Comparison of ENCODE assay signal across 14 mouse cellular contexts in the genomic region with DNA sequence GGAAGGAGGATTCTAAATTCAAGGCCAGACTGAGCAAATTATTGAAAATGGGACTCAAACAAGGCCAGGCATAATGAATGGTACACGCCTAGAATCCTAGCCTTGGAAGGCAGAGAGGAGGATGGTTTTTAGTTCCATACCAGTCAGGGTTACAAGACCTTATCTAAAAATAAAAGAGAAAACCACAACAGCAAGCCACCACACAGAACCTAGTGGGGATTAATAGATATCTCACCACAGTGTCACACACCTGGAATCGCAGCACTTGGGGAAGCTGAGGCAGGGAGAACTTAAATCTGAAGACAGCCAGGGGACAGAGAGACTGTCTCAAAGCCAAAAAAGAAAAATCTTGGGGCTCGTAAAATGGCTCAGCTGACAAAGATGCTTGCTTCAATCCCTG. TPM values are rescaled to one million over a fixed set of nuclear protein-coding genes. Genes with fewer than 3 reads are reported as not detected.
DNase-seq lines count a peak whose midpoint lies in the region; ATAC-seq and TF ChIP-seq lines count a peak whose summit lies in the region.
"Had no signal": no experiment of that assay in that cellular context is flagged by ENCODE, and none has a peak within 500 bp of the region (broad histone marks: within the 10 kb centered on the region; RNA-seq: fewer than 3 reads in every experiment).

No protein-coding gene starts in this region.

- H3K9ac ChIP-seq in forebrain, embryonic 15.5 days (replicated peaks), result 0 out of 2 replicates have a peak overlapping the region, but pooled peaks have one; percentile 98
- H3K9ac ChIP-seq in forebrain, postnatal 0 days, result no peak overlapping the region
- H3K9ac ChIP-seq in liver, embryonic 12.5 days, result no peak overlapping the region
- no peak overlapping the region for H3K9ac ChIP-seq in liver, postnatal 0 days (replicated peaks)
- H3K9ac ChIP-seq in CH12.LX (ENCODE audit: insufficient read depth, low read depth), result peak overlapping the region; percentile 90; the same call in 1 of the 2 replicates
- H3K9ac ChIP-seq in liver, embryonic 14.5 days (replicated peaks), result no peak overlapping the region

- WGBS in forebrain, embryonic 15.5 days, result 93% methylated on average over 3 of the region's 3 CpGs
- WGBS in forebrain, postnatal 0 days, result 89% methylated on average over 3 of the region's 3 CpGs
- 29% methylated on average over 3 of the region's 3 CpGs for WGBS in liver, embryonic 12.5 days (ENCODE audit: insufficient replicate concordance)
- WGBS in liver, postnatal 0 days (ENCODE audit: insufficient replicate concordance), result 40% methylated on average over 3 of the region's 3 CpGs
- 26% methylated on average over 3 of the region's 3 CpGs for whole genome bisulfite sequencing in liver, embryonic 14.5 days (ENCODE audit: insufficient replicate concordance)

- no peak for TF ChIP-seq EP300 in liver, postnatal 0 days (IDR thresholded peaks at IDR 0.05; ENCODE audit: low read depth)
- TF ChIP-seq EP300 in CH12.LX (IDR thresholded peaks at IDR 0.05; ENCODE audit: low read length), result no peak
- TF ChIP-seq EP300 in liver, embryonic 14.5 days (IDR thresholded peaks at IDR 0.05; ENCODE audit: low read depth), result no peak

- H3K9me3 ChIP-seq in forebrain, embryonic 15.5 days, result no peaks in the 10 kb centered on the region
- H3K9me3 ChIP-seq in forebrain, postnatal 0 days (ENCODE audit: low read length), result no peaks in the 10 kb centered on the region
- no peaks in the 10 kb centered on the region for H3K9me3 ChIP-seq in liver, embryonic 12.5 days (replicated peaks)
- no peaks in the 10 kb centered on the region for H3K9me3 ChIP-seq in liver, postnatal 0 days (ENCODE audit: low read length)
- H3K9me3 ChIP-seq in CH12.LX (replicated peaks; ENCODE audit: low read length), result no peaks in the 10 kb centered on the region
- H3K9me3 ChIP-seq in liver, embryonic 14.5 days (ENCODE audit: control insufficient read depth, low read length), result no peaks in the 10 kb centered on the region

- H3K27me3 ChIP-seq in forebrain, embryonic 15.5 days, result no peaks in the 10 kb centered on the region
- H3K27me3 ChIP-seq in forebrain, postnatal 0 days (ENCODE audit: insufficient read depth, low read length), result no peaks in the 10 kb centered on the region
- H3K27me3 ChIP-seq in liver, embryonic 12.5 days (replicated peaks), result no peaks in the 10 kb centered on the region
- no peaks in the 10 kb centered on the region for H3K27me3 ChIP-seq in liver, postnatal 0 days (ENCODE audit: insufficient read depth, low read length)
- no peaks in the 10 kb centered on the region for H3K27me3 ChIP-seq in CH12.LX (replicated peaks)
- no peaks in the 10 kb centered on the region for H3K27me3 ChIP-seq in liver, embryonic 14.5 days (ENCODE audit: control insufficient read depth, insufficient read depth, low read length)

- no peak for TF ChIP-seq CTCF in forebrain, postnatal 0 days (IDR thresholded peaks at IDR 0.05; ENCODE audit: low read depth)
- no peak for TF ChIP-seq CTCF in liver, postnatal 0 days (IDR thresholded peaks at IDR 0.05; ENCODE audit: low read depth)
- no peak for TF ChIP-seq CTCF in CH12.LX (conservative IDR thresholded peaks at IDR 0.05 in 1 of 2, IDR thresholded peaks at IDR 0.05 in 1 of 2; ENCODE audit: low read depth in 2 of 2, low read length in 2 of 2)
- no peak for TF ChIP-seq CTCF in liver, embryonic 14.5 days (IDR thresholded peaks at IDR 0.05; ENCODE audit: low read depth)

- in situ Hi-C loops in CH12.LX (cut with MboI; ENCODE audit: low pct_ligation_motif_present, low pct_unique_long_range_greater_than_20kb, low sequenced_read_pairs), result no loop called here

- no peak for DNase-seq in forebrain, postnatal 0 days
- no peak for DNase-seq in liver, postnatal 0 days
- no peak for DNase-seq in CH12.LX (ENCODE audit: extremely low read depth)
- no peak for DNase-seq in liver, embryonic 14.5 days (ENCODE audit: low read depth in 3 of 3, low spot score in 3 of 3)
- no peak for DNase-seq in spleen, postnatal 4 days (ENCODE audit: low spot score in 2 of 2)
- no peak for DNase-seq in thymus, postnatal 36 days
- DNase-seq: cerebellum, adult 9-10 months; kidney, adult 11 months; kidney, postnatal 14 days; left cerebral cortex, postnatal 4 days; lung, postnatal 36 days; thymus, adult 2 months had no signal

- no peak overlapping the region for H3K27ac ChIP-seq in forebrain, embryonic 15.5 days (replicated peaks)
- no peak overlapping the region for H3K27ac ChIP-seq in forebrain, postnatal 0 days (ENCODE audit: low read depth, low read length)
- no peak overlapping the region for H3K27ac ChIP-seq in liver, embryonic 12.5 days
- H3K27ac ChIP-seq in liver, postnatal 0 days (ENCODE audit: low read depth), result no peak overlapping the region
- H3K27ac ChIP-seq in CH12.LX (ENCODE audit: insufficient read depth, low read depth), result no peak overlapping the region
- no peak overlapping the region for H3K27ac ChIP-seq in liver, embryonic 14.5 days

- TF ChIP-seq POLR2A in CH12.LX (IDR thresholded peaks at IDR 0.05; ENCODE audit: low read depth, low read length), result no peak

- 0 out of 2 replicates have a peak overlapping the region, but pooled peaks have one; percentile 71 for H3K4me2 ChIP-seq in forebrain, embryonic 15.5 days (replicated peaks)
- no peak overlapping the region for H3K4me2 ChIP-seq in forebrain, postnatal 0 days (ENCODE audit: low read depth)
- peak overlapping the region; percentile 82; the same call in 1 of the 2 replicates for H3K4me2 ChIP-seq in liver, embryonic 12.5 days
- H3K4me2 ChIP-seq in liver, postnatal 0 days (ENCODE audit: low read depth, low read length), result no peak overlapping the region
- peak overlapping the region; percentile 97; the same call in 1 of the 2 replicates for H3K4me2 ChIP-seq in CH12.LX (ENCODE audit: insufficient read depth, low read depth, poor library complexity, severe bottlenecking)
- peak overlapping the region; percentile 86; the same call in 1 of the 2 replicates for H3K4me2 ChIP-seq in liver, embryonic 14.5 days (ENCODE audit: low read depth)

- no peak overlapping the region for H3K4me3 ChIP-seq in forebrain, embryonic 15.5 days
- H3K4me3 ChIP-seq in forebrain, postnatal 0 days (ENCODE audit: low read depth, low read length), result no peak overlapping the region
- H3K4me3 ChIP-seq in liver, embryonic 12.5 days, result no peak overlapping the region
- no peak overlapping the region for H3K4me3 ChIP-seq in liver, postnatal 0 days (ENCODE audit: low read depth, low read length)
- no peak overlapping the region for H3K4me3 ChIP-seq in CH12.LX (replicated peaks in 1 of 3; ENCODE audit: low read depth in 2 of 3, low read length in 2 of 3, poor library complexity in 1 of 3)
- H3K4me3 ChIP-seq in liver, embryonic 14.5 days (ENCODE audit: insufficient read depth in 1 of 2, low read depth in 2 of 2, low read length in 2 of 2), result no peak overlapping the region

- peaks cover 14% of the 10 kb centered on the region; the same call in 1 of the 2 replicates for H3K79me2 ChIP-seq in CH12.LX (replicated peaks; ENCODE audit: control insufficient read depth, extremely low read depth, insufficient read depth, poor library complexity, severe bottlenecking)

- dilution Hi-C loops in CH12.LX (cut with MboI; ENCODE audit: extremely low pct_ligation_motif_present, extremely low pct_unique_long_range_greater_than_20kb, low sequenced_read_pairs), result no loop called here

- TF ChIP-seq RAD21 in CH12.LX (IDR thresholded peaks at IDR 0.05; ENCODE audit: low read depth, low read length), result no peak

- ATAC-seq in forebrain, embryonic 15.5 days (replicated peaks), result no peak
- no peak for ATAC-seq in forebrain, postnatal 0 days
- ATAC-seq in liver, embryonic 12.5 days, result no peak
- no peak for ATAC-seq in liver, postnatal 0 days
- no peak for ATAC-seq in liver, embryonic 14.5 days (ENCODE audit: insufficient read depth)

- peaks cover 22% of the 10 kb centered on the region for H3K4me1 ChIP-seq in forebrain, embryonic 15.5 days
- 0 out of 2 replicates have a peak, but pooled peaks cover 7% of the 10 kb centered on the region for H3K4me1 ChIP-seq in forebrain, postnatal 0 days (ENCODE audit: insufficient read depth)
- H3K4me1 ChIP-seq in liver, embryonic 12.5 days, result peaks cover 36% of the 10 kb centered on the region
- peaks cover 19% of the 10 kb centered on the region; the same call in 1 of the 2 replicates for H3K4me1 ChIP-seq in liver, postnatal 0 days (ENCODE audit: insufficient read depth)
- H3K4me1 ChIP-seq in CH12.LX (ENCODE audit: control insufficient read depth in 1 of 2, insufficient read depth in 2 of 2), result peaks cover 0 to 21% of the 10 kb centered on the region in 2 experiments; a peak in 2 of 4 replicates
- H3K4me1 ChIP-seq in liver, embryonic 14.5 days (replicated peaks; ENCODE audit: control insufficient read depth in 2 of 2, insufficient read depth in 2 of 2, low read length in 1 of 2), result peaks cover 3 to 15% of the 10 kb centered on the region in 2 experiments

- H3K36me3 ChIP-seq in forebrain, embryonic 15.5 days, result peaks cover 27% of the 10 kb centered on the region
- peaks cover 23% of the 10 kb centered on the region for H3K36me3 ChIP-seq in forebrain, postnatal 0 days (ENCODE audit: insufficient read depth)
- peaks cover 31% of the 10 kb centered on the region for H3K36me3 ChIP-seq in liver, embryonic 12.5 days
- peaks cover 17% of the 10 kb centered on the region for H3K36me3 ChIP-seq in liver, postnatal 0 days (replicated peaks; ENCODE audit: insufficient read depth, low read length)
- H3K36me3 ChIP-seq in CH12.LX (replicated peaks in 1 of 2; ENCODE audit: control insufficient read depth in 1 of 2, insufficient read depth in 1 of 2, low read length in 1 of 2), result peaks cover 17 to 35% of the 10 kb centered on the region in 2 experiments
- peaks cover 4% of the 10 kb centered on the region for H3K36me3 ChIP-seq in liver, embryonic 14.5 days (replicated peaks; ENCODE audit: control insufficient read depth, insufficient read depth, low read depth)

RNA-seq across cellular contexts. Expression of gene Commd7, which starts 1.6 kb away (rescaled TPM):
- 98.7 and 104 TPM in 2 replicates for polyA plus RNA-seq in forebrain, embryonic 15.5 days (2015; fragmentation: Nextera tagmentation; extraction: Ambion mirVana)
- 39.2 and 46.4 TPM in 2 replicates for total RNA-seq in forebrain, postnatal 0 days (2014; rRNA removed)
- 105 and 116 TPM in 2 replicates for polyA plus RNA-seq in forebrain, postnatal 0 days (2015; fragmentation: Nextera tagmentation; extraction: Ambion mirVana)
- 44.0 and 45.7 TPM in 2 replicates for polyA plus RNA-seq in liver, embryonic 12.5 days (2016; fragmentation: Nextera tagmentation; extraction: Ambion mirVana)
- polyA plus RNA-seq in liver, postnatal 0 days (2015; fragmentation: Nextera tagmentation; extraction: Ambion mirVana), result 31.2 and 32.9 TPM in 2 replicates
- total RNA-seq in CH12.LX (2012; rRNA removed), result 18.9 and 22.2 TPM in 2 replicates
- 28.4 and 29.1 TPM in 2 replicates for total RNA-seq in CH12.LX (2014; rRNA removed)
- polyA plus RNA-seq in CH12.LX (2012; ENCODE audit: insufficient read length, low read depth), result 34.7 and 35.2 TPM in 2 replicates
- polyA plus RNA-seq in liver, embryonic 14.5 days (2012; rRNA removed), result 5.4 and 9.5 TPM in 2 replicates
- polyA plus RNA-seq in liver, embryonic 14.5 days (2014; fragmentation: Nextera tagmentation; extraction: Ambion mirVana), result 24.9 and 25.4 TPM in 2 replicates

RNA-seq across cellular contexts. Expression of gene Dnmt3b, which starts 18.3 kb away (rescaled TPM):
- polyA plus RNA-seq in forebrain, embryonic 15.5 days (2015; fragmentation: Nextera tagmentation; extraction: Ambion mirVana), result 3.7 and 3.9 TPM in 2 replicates
- total RNA-seq in forebrain, postnatal 0 days (2014; rRNA removed), result 1.9 and 3.9 TPM in 2 replicates
- 1.3 and 1.9 TPM in 2 replicates for polyA plus RNA-seq in forebrain, postnatal 0 days (2015; fragmentation: Nextera tagmentation; extraction: Ambion mirVana)
- polyA plus RNA-seq in liver, embryonic 12.5 days (2016; fragmentation: Nextera tagmentation; extraction: Ambion mirVana), result 16.6 and 17.1 TPM in 2 replicates
- 4.8 and 5.3 TPM in 2 replicates for polyA plus RNA-seq in liver, postnatal 0 days (2015; fragmentation: Nextera tagmentation; extraction: Ambion mirVana)
- 8.4 TPM in 2 replicates for total RNA-seq in CH12.LX (2012; rRNA removed)
- total RNA-seq in CH12.LX (2014; rRNA removed), result 5.3 and 6.0 TPM in 2 replicates
- polyA plus RNA-seq in CH12.LX (2012; ENCODE audit: insufficient read length, low read depth), result 8.9 and 9.4 TPM in 2 replicates
- 2.2 and 2.8 TPM in 2 replicates for polyA plus RNA-seq in liver, embryonic 14.5 days (2012; rRNA removed)
- polyA plus RNA-seq in liver, embryonic 14.5 days (2014; fragmentation: Nextera tagmentation; extraction: Ambion mirVana), result 4.1 and 4.3 TPM in 2 replicates

Comparison
In these comparisons a context has a peak if more than half of its experiments do, and no peak if none do; other contexts are left out.
1. H3K4me2 ChIP-seq: peak in forebrain, embryonic 15.5 days (single experiment), liver, embryonic 12.5 days (single experiment), CH12.LX (single experiment) and liver, embryonic 14.5 days (single experiment); none in forebrain, postnatal 0 days (single experiment) and liver, postnatal 0 days (single experiment).
2. H3K9ac ChIP-seq: peak in forebrain, embryonic 15.5 days (single experiment) and CH12.LX (single experiment); none in forebrain, postnatal 0 days (single experiment), liver, embryonic 12.5 days (single experiment), liver, postnatal 0 days (single experiment) and liver, embryonic 14.5 days (single experiment).